Mouse (Mus musculus): Measurements from ENCODE around the gene Tef.

Gene Tef

DNA sequence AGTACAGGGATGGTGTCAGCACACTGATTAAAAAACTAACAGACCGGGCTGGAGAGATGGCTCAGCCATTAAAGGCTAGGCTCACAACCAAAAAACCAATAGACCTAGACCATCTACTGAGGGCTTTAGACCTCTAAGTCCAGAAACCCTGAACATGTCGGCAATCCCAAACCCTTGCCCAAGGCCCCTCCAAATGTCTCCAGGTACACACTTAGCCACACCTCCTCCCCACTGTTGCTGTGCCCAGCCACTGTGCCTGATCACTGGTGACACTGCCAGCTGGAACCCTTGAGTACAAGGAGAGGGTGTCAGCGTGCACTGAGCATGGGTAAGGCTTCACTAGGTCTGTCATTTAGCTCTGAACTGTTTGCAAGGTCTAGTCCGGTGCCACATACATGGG, 3.8 kb upstream of the Tef start:
- in situ Hi-C loops (cut with MboI): no loop called here

DNA sequence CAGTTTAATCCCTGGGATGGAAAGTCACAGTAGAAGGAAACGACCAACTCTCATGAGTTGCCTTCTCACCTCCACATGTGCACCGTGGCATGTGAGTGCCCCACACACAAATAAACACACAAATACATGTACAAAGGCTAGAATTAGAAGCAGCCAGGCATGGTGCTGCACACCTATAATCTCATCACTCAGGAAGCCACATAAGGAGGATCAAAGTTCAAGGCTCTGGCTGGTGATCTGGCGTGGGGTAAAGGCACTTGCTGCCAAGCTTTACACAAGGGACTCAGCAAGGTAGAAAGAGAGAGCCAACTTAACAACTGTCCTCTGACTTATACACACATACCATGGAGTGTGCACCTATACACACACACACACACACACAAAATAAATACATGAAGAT, 1.8 kb upstream of the Tef start:
- in situ Hi-C loops (cut with MboI): no loop called here

GRCm38 (mm10) chr15:81802941-81803351, 725 bp downstream of the Tef start:
- in situ Hi-C loops (cut with MboI): no loop called here

- in situ Hi-C loops (cut with MboI): no loop called here
These were observed 1.3 kb downstream of the Tef start for GRCm38 (mm10) chr15:81803425-81803951.

DNA sequence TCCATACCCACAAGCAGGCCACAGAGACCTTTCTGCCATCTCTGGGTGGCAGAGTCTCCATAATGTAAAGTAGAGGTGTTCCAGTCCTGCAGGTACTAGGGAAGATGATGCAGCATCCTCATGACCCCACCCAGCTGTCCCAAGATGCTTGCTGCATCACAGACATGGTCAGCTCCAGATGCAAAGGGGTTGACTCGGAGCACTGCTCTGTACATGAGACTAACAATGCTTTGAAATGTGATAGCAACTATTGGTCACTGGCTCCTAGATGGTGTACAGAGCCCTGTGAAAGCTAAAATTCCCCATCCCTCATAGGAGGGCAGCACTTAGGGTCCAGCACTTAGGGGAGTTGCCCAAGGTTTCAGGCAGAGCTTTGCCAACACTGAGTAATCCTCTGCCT, 2.0 kb downstream of the Tef start:
- in situ Hi-C loops (cut with MboI): no loop called here

DNA sequence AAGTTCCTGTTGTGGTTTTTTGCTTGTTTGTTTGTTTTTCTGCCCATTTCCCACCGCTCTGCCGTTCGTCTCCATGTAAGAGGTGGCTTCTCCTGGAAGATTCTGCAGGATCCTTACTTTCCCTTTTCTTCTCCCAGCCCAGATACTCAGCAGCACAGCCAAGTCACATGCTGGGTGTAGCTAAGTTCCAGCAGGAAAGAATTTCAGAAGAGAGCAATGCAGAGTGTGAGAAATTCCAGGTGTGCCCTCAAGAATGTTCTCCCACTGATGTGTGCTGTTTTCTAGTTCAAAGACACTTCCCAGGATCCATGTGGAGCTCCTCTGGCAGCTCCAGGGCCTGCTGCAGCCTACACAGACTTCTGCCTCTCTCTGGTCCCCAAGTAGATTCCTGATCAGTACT, 2.7 kb downstream of the Tef start:
- in situ Hi-C loops (cut with MboI): no loop called here

DNA sequence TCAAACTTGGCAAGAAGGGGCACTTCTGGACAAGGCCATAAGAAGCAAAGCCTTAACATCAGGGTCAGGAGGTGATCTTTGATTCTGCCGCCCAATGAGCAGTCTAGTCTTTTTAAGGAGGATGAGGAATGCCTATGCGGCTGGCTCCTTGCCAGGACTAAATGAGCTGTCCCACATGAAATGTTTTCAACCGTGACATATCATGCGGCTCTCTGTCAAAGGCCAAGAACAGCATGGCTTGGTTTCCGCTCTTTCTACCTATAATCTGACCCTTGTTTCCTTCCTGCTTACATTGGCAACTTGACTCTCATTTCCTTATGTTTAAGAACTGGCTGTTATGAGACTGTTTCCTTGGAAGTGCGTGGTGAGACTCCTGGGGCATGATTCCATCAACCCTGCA, 3.4 kb downstream of the Tef start:
- in situ Hi-C loops (cut with MboI): no loop called here

- in situ Hi-C loops (cut with MboI): no loop called here
These were observed 4.6 kb downstream of the Tef start for GRCm38 (mm10) chr15:81806621-81807404.

- in situ Hi-C loops (cut with MboI): no loop called here
These were observed 6.6 kb downstream of the Tef start for GRCm38 (mm10) chr15:81808799-81809198.

GRCm38 (mm10) chr15:81809550-81809949, 7.3 kb downstream of the Tef start:
- in situ Hi-C loops (cut with MboI): no loop called here

DNA sequence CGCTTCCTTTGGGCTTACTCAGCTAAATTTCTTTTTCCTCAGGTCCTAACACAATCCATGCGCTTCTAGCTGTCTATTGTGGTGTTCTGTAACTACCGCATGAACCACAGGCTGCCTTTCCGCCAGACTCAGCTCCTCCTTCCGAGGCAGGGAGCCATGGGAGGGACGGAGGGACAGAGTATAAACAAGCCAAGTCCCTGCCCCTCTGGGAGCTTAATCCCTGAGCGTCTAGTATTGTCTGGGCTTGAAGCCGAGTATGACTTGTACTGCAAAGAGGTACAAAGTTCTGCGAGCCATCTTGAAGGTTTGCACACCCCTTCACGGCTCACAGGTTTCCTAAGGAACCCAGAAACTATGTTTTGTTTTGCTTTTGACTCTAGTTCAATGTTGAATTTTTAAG, 7.9 kb downstream of the Tef start:
- in situ Hi-C loops (cut with MboI): no loop called here

GRCm38 (mm10) chr15:81810671-81811598, 8.7 kb downstream of the Tef start:
- in situ Hi-C loops (cut with MboI): no loop called here

GRCm38 (mm10) chr15:81811599-81811996, 9.4 kb downstream of the Tef start:
- in situ Hi-C loops (cut with MboI): no loop called here

DNA sequence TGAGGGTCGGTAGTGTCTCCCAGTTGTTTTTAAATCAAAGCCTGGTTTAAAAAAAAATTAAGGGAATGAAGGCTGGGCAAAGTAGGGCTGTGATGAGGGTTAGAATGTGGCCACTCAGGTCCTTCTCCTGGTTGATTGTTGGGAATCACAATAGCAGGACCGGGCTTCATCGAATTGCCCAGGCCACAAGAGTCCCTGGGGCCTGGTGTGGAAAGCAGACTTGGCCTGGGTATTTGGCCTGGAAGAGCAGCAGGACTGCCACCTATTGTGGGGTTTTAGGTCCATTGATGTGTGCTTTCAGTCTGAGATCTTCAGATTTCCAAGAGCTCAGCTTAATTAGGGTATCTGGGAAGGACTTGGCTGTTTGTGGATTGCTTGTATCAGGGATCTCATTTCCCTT, 10.1 kb downstream of the Tef start:
- in situ Hi-C loops (cut with MboI): no loop called here

DNA sequence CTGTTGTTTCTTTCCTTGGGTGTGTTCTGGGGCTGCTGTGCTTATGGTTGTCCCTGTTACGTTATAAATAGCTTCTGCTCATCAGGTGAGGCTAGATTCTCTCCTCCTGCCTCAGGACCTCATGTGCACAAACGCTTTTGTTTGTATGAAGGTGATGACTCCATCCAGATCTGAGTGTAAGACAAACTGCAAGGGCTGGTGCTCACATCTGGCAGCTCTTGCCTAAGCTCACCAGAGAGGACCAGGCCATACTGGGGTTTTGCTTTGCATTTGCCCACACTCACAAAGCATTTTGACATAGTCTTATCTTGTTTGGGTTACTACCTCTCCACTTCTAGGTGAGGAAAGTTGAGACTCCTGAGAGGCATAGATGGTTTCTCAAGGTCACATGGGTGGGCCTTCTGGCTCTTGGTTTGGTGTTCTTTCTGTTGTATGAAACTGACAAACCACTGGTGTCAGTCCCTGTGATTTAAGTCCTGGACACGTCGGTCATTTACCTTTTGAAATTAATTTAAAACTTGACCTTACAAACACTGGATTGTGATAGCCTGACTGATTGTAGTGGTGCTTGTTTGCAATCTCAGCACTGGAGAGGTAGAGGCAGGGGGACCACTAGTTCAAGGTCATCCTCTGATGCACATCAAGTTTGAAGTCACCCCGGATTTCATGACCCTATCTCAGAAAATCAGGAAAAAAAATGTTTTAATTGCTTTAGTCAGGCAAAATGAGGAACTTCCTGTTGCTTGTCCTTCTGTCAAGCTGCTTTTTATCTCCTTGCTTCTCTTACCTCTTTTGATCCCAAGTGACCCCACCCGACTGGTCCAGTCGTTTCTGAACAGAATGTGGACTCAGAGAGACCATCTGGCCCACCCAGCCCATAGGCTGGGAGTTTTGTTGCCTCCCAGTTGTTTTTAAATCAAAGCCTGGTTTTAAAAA, 10.7 kb downstream of the Tef start:
- in situ Hi-C loops (cut with MboI): no loop called here

GRCm38 (mm10) chr15:81813986-81814705, 11.9 kb downstream of the Tef start:
- in situ Hi-C loops (cut with MboI): no loop called here

DNA sequence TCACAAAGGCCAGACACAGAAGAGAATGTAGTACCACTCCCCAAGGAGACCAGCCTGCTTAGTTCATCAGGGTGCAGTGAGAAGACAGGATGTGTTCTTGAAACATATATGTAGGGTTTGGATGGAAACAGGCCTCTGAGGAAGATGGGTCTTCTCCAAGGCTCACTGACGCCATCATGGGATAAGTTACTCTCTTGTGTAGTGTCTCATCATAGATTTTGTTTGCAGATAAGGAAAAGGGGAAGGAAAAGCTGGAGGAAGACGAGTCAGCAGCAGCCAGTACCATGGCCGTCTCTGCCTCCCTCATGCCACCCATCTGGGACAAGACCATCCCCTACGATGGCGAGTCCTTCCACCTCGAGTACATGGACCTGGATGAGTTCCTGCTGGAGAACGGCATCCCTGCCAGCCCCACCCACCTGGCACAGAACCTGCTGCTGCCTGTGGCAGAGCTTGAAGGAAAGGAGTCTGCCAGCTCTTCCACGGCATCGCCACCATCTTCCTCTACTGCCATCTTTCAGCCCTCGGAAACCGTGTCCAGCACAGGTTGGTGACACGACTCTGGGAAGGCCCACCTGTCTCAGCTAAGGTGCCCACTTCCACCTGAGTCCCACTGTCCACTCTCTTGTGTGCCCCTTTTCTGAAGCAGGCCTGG, 12.6 kb downstream of the Tef start:
- in situ Hi-C loops (cut with MboI): no loop called here

GRCm38 (mm10) chr15:81818404-81818803, 16.2 kb downstream of the Tef start:
- in situ Hi-C loops (cut with MboI): no loop called here

GRCm38 (mm10) chr15:81822631-81823030, 20.4 kb downstream of the Tef start:
- in situ Hi-C loops (cut with MboI): no loop called here

DNA sequence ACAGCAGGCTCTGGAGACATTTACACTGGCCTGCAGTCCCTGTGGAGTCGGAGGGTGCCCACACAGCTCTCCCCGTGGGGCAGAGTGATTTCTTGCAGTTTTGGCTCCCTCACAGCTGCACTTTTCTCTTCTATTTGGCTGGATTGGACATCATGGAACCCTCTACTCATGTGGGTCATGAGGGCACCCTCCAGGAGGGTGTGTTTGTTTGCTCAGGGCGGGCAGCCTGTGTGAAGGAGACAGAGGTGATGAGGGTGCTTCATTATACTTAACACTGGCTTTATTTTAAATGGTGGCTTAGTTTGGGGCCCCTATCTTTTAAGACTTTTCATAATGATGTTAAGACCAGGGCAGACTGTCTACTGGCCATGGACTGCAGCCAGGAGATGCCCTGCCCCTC, 22.6 kb downstream of the Tef start:
- in situ Hi-C loops (cut with MboI): no loop called here

Measured in mature B cell (primary cell).